Mouse (Mus musculus): ENCODE measurements at regions not wholly inside any gene's neighbourhood (a gene's known extent, or its start where the extent isn't known, plus 50 kb on each side); places are given as distances from the start of the nearest gene placed in this dataset.

GRCm38 (mm10) chr10:66558097-66558840 lies 537.7 kb upstream of the Jmjd1c start:
- Histone ChIP-seq H3K36me3 (no peaks in the 10 kb centered on the region), H3K27me3 (peaks cover 22% of the 10 kb centered on the region; the same call in 1 of the 2 replicates), H3K9ac (replicated peaks) (no peak overlapping the region), H3K9me3 (no peaks in the 10 kb centered on the region), H3K4me1 (replicated peaks) (peaks cover 12% of the 10 kb centered on the region), H3K4me3 (replicated peaks) (no peak overlapping the region), H3K4me2 (replicated peaks) (no peak overlapping the region), H3K27ac (no peak overlapping the region)
- 25% methylated on average over 6 of the region's 6 CpGs for WGBS
- peak; percentile 94 for ATAC-seq

- H3K27me3 ChIP-seq, result no peaks in the 10 kb centered on the region
- WGBS, result 57% methylated on average over 6 of the region's 6 CpGs
- H3K36me3 ChIP-seq, result no peaks in the 10 kb centered on the region
- H3K9ac ChIP-seq (replicated peaks), result no peak overlapping the region
- ATAC-seq, result peak; percentile 56; the same call in 1 of the 2 replicates
- no peak overlapping the region for H3K4me2 ChIP-seq (replicated peaks)
- H3K27ac ChIP-seq, result no peak overlapping the region
- no peak overlapping the region for H3K4me3 ChIP-seq (replicated peaks)
- no peaks in the 10 kb centered on the region for H3K9me3 ChIP-seq
- 0 out of 2 replicates have a peak, but pooled peaks cover 6% of the 10 kb centered on the region for H3K4me1 ChIP-seq (replicated peaks)
Measured at GRCm38 (mm10) chr10:66565374-66565773, 530.6 kb upstream of the Jmjd1c start.

GRCm38 (mm10) chr10:66574846-66575535 lies 520.9 kb upstream of the Jmjd1c start:
- Histone ChIP-seq H3K36me3 (no peaks in the 10 kb centered on the region), H3K4me2 (replicated peaks) (no peak overlapping the region), H3K27me3 (no peaks in the 10 kb centered on the region), H3K9me3 (no peaks in the 10 kb centered on the region; the same call in 1 of the 2 replicates), H3K4me3 (replicated peaks) (no peak overlapping the region), H3K27ac (no peak overlapping the region), H3K4me1 (replicated peaks) (no peaks in the 10 kb centered on the region), H3K9ac (replicated peaks) (no peak overlapping the region)
- WGBS, result 44% methylated on average over 10 of the region's 10 CpGs
- ATAC-seq, result peak; percentile 78

GRCm38 (mm10) chr10:66593001-66593400 lies 502.9 kb upstream of the Jmjd1c start:
- no peaks in the 10 kb centered on the region for H3K9me3 ChIP-seq
- H3K9ac ChIP-seq (replicated peaks), result no peak overlapping the region
- no peaks in the 10 kb centered on the region for H3K4me1 ChIP-seq (replicated peaks)
- WGBS, result 71% methylated on average over 3 of the region's 3 CpGs
- no peak overlapping the region for H3K4me3 ChIP-seq (replicated peaks)
- H3K27me3 ChIP-seq, result no peaks in the 10 kb centered on the region
- ATAC-seq, result no peak
- H3K4me2 ChIP-seq (replicated peaks), result no peak overlapping the region
- H3K36me3 ChIP-seq, result no peaks in the 10 kb centered on the region
- no peak overlapping the region for H3K27ac ChIP-seq

- 75% methylated on average over 6 of the region's 6 CpGs for WGBS
- ATAC-seq, result no peak
- Histone ChIP-seq H3K36me3 (no peaks in the 10 kb centered on the region), H3K4me3 (replicated peaks) (no peak overlapping the region), H3K4me1 (replicated peaks) (no peaks in the 10 kb centered on the region), H3K9ac (replicated peaks) (no peak overlapping the region), H3K9me3 (no peaks in the 10 kb centered on the region), H3K4me2 (replicated peaks) (no peak overlapping the region), H3K27me3 (no peaks in the 10 kb centered on the region), H3K27ac (no peak overlapping the region)
Measured at GRCm38 (mm10) chr10:66593506-66593905, 502.4 kb upstream of the Jmjd1c start.

- Histone ChIP-seq H3K4me1 (replicated peaks) (no peaks in the 10 kb centered on the region), H3K27me3 (no peaks in the 10 kb centered on the region), H3K4me3 (replicated peaks) (no peak overlapping the region), H3K27ac (no peak overlapping the region), H3K36me3 (no peaks in the 10 kb centered on the region), H3K9ac (replicated peaks) (no peak overlapping the region), H3K4me2 (replicated peaks) (no peak overlapping the region), H3K9me3 (no peaks in the 10 kb centered on the region)
- 92% methylated on average over 4 of the region's 4 CpGs for WGBS
- no peak for ATAC-seq
Measured at GRCm38 (mm10) chr10:66597952-66598351, 498.0 kb upstream of the Jmjd1c start.

GRCm38 (mm10) chr10:66607141-66607540 lies 488.8 kb upstream of the Jmjd1c start:
- H3K27ac ChIP-seq, result no peak overlapping the region
- H3K9me3 ChIP-seq, result no peaks in the 10 kb centered on the region
- no peak overlapping the region for H3K4me2 ChIP-seq (replicated peaks)
- ATAC-seq, result no peak
- WGBS, result 69% methylated on average over 3 of the region's 3 CpGs
- no peak overlapping the region for H3K4me3 ChIP-seq (replicated peaks)
- no peaks in the 10 kb centered on the region for H3K36me3 ChIP-seq
- no peaks in the 10 kb centered on the region for H3K27me3 ChIP-seq
- H3K9ac ChIP-seq (replicated peaks), result no peak overlapping the region
- H3K4me1 ChIP-seq (replicated peaks), result 0 out of 2 replicates have a peak, but pooled peaks cover 4% of the 10 kb centered on the region

GRCm38 (mm10) chr10:66616280-66616679 lies 479.6 kb upstream of the Jmjd1c start:
- 82% methylated on average over 3 of the region's 3 CpGs for WGBS

GRCm38 (mm10) chr10:66630996-66631395 lies 464.9 kb upstream of the Jmjd1c start:
- no peaks in the 10 kb centered on the region for H3K9me3 ChIP-seq
- H3K9ac ChIP-seq (replicated peaks), result no peak overlapping the region
- H3K4me2 ChIP-seq (replicated peaks), result no peak overlapping the region
- WGBS, result 91% methylated on average over 3 of the region's 3 CpGs
- ATAC-seq, result no peak
- H3K36me3 ChIP-seq, result no peaks in the 10 kb centered on the region
- H3K27me3 ChIP-seq, result no peaks in the 10 kb centered on the region
- H3K4me3 ChIP-seq (replicated peaks), result no peak overlapping the region
- H3K4me1 ChIP-seq (replicated peaks), result no peaks in the 10 kb centered on the region
- H3K27ac ChIP-seq, result no peak overlapping the region

More at GRCm38 (mm10) chr10:66616280-66616679, 479.6 kb upstream of the Jmjd1c start:
- no peak overlapping the region for H3K27ac ChIP-seq
- H3K4me1 ChIP-seq (replicated peaks), result no peaks in the 10 kb centered on the region
- H3K9ac ChIP-seq (replicated peaks), result no peak overlapping the region
- H3K9me3 ChIP-seq, result no peaks in the 10 kb centered on the region
- H3K27me3 ChIP-seq, result no peaks in the 10 kb centered on the region
- ATAC-seq, result no peak
- H3K36me3 ChIP-seq, result no peaks in the 10 kb centered on the region
- H3K4me2 ChIP-seq (replicated peaks), result no peak overlapping the region
- no peak overlapping the region for H3K4me3 ChIP-seq (replicated peaks)

- H3K4me2 ChIP-seq (replicated peaks), result no peak overlapping the region
- H3K4me3 ChIP-seq (replicated peaks), result no peak overlapping the region
- ATAC-seq, result no peak
- no peak overlapping the region for H3K9ac ChIP-seq (replicated peaks)
- H3K27ac ChIP-seq, result no peak overlapping the region
- H3K36me3 ChIP-seq, result no peaks in the 10 kb centered on the region
- WGBS, result 62% methylated on average over 24 of the region's 24 CpGs
- 0 out of 2 replicates have a peak, but pooled peaks cover 5% of the 10 kb centered on the region for H3K4me1 ChIP-seq (replicated peaks)
- H3K9me3 ChIP-seq, result no peaks in the 10 kb centered on the region
- no peaks in the 10 kb centered on the region for H3K27me3 ChIP-seq
Measured at GRCm38 (mm10) chr10:66640890-66641847, 454.8 kb upstream of the Jmjd1c start.

- Histone ChIP-seq H3K4me3 (replicated peaks) (no peak overlapping the region), H3K27me3 (no peaks in the 10 kb centered on the region), H3K4me2 (replicated peaks) (no peak overlapping the region), H3K9me3 (no peaks in the 10 kb centered on the region), H3K36me3 (no peaks in the 10 kb centered on the region), H3K27ac (no peak overlapping the region), H3K9ac (replicated peaks) (no peak overlapping the region), H3K4me1 (replicated peaks) (0 out of 2 replicates have a peak, but pooled peaks cover 5% of the 10 kb centered on the region)
- ATAC-seq, result no peak
- WGBS, result 95% methylated on average over 6 of the region's 6 CpGs
Measured at GRCm38 (mm10) chr10:66641966-66642365, 454.0 kb upstream of the Jmjd1c start.

All from midbrain, embryonic 13.5 days (tissue).